Mouse (Mus musculus) brain, embryonic 14.5 days (tissue): Measurements from ENCODE around the gene Plce1. TPM values are rescaled to one million over a fixed set of nuclear protein-coding genes. Genes with fewer than 3 reads are reported as not detected.

Source experiments
- DNase-seq: peaks from one replicate; pipeline ENCODE4 v3.0.0-alpha.2; 2011; ENCODE audit warnings: low read depth
- CTCF ChIP-seq: fragments of 200-500 bp; IDR thresholded peaks from 2 replicates; pipeline ENCODE4 v1.5.1; 2012; ENCODE audit warnings: inconsistent platforms, mild to moderate bottlenecking, moderate library complexity, borderline replicate concordance; ENCODE audit not compliant: insufficient read depth, insufficient read length; ENCODE audit errors: extremely low read depth
- POLR2A ChIP-seq: fragments of 200-500 bp; IDR thresholded peaks from 2 replicates; pipeline ENCODE4 v1.6.1; 2012; ENCODE audit warnings: mild to moderate bottlenecking, inconsistent platforms, borderline replicate concordance; ENCODE audit not compliant: poor library complexity, insufficient read depth, insufficient read length, severe bottlenecking; ENCODE audit errors: extremely low read depth
- polyA plus RNA-seq: library from polyadenylated mRNA; depleted of rRNA; stranded (reverse); fragments of >200 nt; gene quantifications from 2 replicates; pipeline ENCODE4 v1.2.3, GENCODE M21; 2012

Plce1 gene
- polyA plus RNA-seq, 1 experiment = 6.2 TPM

DNA sequence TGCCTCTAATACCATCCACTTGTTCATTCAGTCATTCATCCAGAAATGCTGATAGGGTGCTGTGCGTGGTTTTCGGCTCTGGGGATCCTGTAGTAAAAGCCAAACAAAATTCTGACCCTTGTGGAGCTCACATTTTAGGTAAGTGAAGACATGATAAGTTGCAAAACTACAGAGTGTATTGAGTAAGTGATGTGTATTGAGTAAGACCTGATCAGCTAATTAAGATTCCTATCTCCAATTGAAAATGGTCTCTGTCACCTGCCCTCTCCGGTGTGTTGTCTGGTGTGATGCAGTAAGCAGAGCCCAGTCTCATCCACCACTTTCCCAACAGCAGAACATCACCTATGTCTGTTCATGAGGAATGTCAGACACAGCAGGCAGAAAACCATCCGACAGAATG is 198.6 kb downstream of the Plce1 start:
- no peak for DNase-seq
- TF ChIP-seq POLR2A (no peak), CTCF (no peak)

DNA sequence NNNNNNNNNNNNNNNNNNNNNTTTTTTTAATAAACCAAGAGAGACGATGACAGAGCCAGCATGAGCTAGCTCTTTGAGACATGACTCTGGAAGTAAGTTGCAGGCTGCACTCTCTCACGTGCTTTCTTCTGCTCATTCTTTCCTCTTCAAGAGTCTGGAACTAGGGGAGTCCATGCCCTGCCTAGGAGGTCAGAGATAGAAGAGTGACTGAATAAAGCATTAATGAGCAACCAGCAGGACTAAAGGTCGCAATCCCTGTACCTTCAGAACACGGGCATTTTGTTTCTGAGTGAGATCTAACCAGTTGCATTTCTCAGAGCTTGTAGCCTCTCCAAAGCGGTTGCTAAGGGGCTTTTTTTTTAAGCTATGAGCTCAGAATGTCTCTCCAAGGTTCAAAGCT is 206.4 kb downstream of the Plce1 start:
- TF ChIP-seq CTCF = no peak
- no peak for TF ChIP-seq POLR2A
- no peak for DNase-seq

DNA sequence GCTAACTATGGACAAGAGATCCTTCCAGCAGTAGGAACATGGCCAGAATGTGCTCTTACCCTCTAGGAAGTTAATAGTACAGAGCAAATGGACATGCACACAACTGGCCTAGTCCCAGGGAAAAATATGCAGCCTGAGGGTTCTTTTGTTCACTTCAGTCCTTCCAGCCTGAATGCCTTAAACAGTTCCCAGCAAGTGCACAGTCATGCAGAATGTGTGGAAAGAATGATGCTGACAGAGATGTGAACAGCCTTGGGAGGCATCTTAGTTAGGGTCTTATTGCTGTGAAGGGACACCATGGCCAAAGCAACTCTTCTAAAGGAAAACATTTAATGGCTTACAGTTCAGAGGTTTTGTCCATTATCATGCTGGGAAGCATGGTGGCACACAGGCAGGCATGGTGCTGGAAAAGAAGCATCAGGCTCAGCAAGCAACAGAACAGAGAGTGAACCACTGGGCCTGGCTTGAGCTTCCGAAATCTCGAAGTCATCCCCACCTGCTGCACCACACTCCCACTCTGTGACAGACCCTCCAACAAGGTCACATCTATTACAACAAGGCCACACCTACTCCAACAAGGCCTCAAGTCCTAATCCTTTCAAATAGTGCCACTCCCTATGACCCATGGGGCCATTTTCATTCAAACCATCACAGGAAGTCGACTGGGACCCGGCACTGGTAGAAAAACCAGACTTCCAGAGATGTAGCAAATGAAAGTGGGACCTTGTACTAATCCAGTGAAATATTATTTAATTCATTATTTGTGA is 208.0 kb downstream of the Plce1 start:
- TF ChIP-seq CTCF (no peak), POLR2A (no peak)
- DNase-seq = peak; percentile 7

DNA sequence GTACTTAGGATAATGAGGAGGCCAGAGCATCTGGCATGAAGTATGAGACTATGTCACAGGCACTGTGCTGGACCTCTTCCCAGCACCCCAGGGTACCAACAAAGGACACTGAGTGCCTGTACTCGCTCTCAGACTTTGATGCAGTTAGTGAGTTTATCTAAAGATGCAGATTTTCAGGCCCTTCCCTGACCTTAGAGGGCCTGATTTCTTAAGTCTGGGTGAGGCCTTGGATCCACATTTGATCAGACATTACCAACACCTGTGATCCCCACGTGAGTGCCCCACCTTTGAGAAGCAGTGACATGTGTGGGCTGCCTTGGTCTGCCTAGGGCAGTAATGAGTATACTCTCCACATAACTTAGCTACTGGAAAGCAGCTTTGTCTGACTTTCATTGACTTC is 209.4 kb downstream of the Plce1 start:
- no peak for TF ChIP-seq CTCF
- DNase-seq = no peak

DNA sequence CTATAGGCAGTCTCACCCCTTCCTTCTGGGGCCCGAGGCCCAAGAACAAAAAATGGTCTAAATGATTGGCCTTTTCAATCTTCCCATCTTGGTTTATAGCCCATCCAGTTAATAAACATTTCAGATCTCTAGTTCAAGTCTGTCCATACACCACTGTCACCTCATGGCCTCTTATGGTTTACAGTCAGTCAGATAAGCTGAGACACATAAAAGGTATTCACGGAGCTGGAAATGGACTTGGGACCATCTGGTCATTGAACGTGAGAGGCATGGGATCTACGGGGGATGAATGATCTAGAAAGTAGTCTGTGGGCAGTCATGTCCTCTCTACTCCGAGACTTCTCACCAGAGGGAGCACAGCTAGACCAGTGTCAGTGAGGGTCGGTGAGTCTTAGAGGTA is 210.6 kb downstream of the Plce1 start:
- DNase-seq = no peak
- TF ChIP-seq CTCF = no peak

DNA sequence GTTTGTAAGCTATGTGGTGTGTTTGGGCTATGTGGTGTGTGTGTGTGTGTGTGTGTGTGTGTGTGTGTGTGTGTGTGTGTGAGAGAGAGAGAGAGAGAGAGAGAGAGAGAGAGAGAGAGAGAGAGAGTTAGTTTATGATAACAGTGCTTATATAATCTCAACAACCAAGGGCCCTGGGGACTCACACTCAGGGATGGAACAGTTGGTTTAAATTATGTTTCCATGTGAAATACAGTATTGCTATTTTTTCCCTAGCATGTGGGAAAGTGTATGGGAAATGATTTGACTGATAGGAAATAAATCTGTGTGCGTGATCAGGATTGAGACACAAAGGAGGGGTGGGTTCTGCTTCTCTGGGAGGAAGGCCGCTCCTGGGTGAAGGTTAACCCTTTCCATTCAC is 212.4 kb downstream of the Plce1 start:
- no peak for DNase-seq
- TF ChIP-seq POLR2A (no peak), CTCF (no peak)

DNA sequence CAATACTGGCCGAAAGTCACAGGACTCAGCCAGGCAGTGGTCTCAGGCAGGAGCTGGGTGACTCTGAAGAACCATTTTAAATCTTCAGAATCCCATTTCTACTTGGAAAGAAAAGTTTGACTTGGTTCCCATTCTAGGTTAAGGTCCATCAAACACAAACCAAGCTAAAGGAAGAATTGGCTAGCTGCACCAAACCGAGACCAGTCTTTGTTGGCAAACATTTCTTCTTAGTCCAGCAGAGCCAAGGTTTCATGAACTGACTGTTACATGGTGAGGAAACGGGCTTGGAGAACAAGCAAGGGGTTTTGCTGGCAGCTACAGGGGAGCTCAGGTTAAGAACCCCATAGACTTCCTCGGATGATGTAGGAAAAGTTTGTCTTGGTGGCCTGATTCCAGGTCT is 212.9 kb downstream of the Plce1 start:
- no peak for DNase-seq
- TF ChIP-seq CTCF (no peak), POLR2A (no peak)

DNA sequence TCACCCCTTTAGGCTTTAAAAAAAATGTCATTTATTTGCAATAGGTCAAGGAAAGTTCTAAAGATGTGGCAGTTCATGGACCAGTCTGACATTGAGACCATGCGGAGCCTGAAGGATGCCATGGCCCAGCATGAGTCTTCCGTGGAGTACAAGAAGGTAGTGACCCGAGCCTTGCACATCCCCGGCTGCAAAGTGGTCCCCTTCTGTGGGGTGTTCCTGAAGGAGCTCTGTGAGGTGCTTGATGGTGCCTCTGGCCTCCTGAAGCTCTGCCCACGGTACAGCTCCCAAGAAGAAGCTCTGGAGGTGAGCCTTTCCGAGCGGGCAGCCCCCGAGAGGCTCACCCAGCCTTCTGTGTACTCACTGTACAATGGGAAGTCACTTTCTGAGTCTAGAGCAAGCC is 220.9 kb downstream of the Plce1 start:
- no peak for DNase-seq
- TF ChIP-seq POLR2A (no peak), CTCF (no peak)

DNA sequence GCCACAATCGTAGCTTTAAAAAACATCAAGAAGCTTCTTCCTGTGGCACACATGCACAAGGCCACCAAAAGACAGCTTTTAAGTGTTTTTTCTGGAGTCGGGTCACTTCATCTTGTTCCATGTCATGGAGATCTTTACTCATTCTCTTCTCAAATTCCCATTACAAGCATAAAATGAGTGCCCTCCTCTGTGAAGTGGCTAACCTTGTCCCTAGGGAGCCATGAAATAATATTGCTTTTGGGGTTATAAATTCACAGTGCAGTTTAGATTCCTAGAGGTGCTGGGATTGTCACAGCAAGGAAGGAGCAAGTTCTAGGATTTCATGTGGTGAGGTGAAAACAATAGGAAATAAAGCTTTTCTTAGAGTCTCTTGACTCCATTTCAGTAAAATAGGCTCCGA is 223.8 kb downstream of the Plce1 start:
- TF ChIP-seq CTCF = no peak
- TF ChIP-seq POLR2A = no peak
- no peak for DNase-seq

DNA sequence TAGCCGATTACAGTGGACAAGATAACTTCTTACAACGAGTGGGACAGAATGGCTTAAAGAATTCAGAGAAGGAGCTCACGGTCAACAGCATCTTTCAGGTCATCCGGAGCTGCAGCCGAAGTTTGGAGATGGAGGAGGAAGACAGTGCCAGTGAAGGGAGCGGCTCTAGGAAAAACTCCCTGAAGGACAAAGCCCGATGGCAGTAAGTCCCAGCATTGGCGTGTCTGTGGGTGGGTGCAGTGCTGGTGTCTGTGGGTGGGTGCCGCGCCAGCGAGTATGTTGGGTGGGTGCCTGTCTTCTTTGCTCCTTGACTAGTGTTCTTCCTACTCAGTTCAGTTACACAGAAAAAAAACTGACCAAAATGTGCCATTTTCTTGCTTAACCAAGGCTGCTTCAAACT is 224.3 kb downstream of the Plce1 start:
- TF ChIP-seq CTCF (no peak), POLR2A (no peak)
- DNase-seq = no peak

DNA sequence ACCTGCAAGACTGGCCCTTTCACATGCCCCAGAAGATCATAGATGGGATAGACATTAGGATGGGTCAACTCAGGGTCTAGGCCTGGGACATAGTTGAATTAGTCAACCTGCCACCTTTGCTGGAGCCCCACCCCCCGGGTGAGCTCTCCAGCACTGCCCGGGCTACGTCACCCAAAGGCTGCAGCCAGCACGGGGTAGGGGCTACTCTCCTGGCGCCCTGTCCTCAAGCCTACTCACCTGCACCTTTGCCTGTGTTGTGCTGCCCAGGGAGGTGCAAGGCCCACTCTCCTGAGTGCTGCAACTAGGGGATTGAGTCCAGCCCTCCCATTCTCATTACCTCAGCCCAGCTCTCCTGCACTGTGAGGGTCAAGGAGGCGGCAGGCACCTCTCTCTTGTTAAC is 225.5 kb downstream of the Plce1 start:
- no peak for DNase-seq
- TF ChIP-seq CTCF (no peak), POLR2A (no peak)

DNA sequence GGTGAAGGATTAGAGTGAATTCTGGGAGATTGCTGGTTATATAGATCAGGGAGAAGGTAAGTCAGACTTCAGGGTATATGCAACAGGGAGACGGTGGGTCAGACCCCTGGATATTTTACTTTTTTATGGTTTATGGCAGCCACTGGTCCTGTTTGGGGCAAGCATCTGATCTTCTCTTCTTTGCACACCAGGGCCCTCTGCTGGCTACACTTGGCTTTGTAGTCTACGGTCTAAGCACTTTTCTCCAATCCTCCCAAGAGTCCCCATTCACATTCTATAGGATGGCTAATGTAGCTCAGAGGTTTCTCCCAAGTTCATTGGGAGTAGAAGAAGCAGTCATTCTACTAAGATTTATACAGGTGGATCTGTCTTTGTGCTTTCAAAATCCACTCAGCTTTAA is 228.5 kb downstream of the Plce1 start:
- no peak for DNase-seq
- TF ChIP-seq CTCF (peak; percentile 33; the same call in 1 of the 2 replicates), POLR2A (no peak)

DNA sequence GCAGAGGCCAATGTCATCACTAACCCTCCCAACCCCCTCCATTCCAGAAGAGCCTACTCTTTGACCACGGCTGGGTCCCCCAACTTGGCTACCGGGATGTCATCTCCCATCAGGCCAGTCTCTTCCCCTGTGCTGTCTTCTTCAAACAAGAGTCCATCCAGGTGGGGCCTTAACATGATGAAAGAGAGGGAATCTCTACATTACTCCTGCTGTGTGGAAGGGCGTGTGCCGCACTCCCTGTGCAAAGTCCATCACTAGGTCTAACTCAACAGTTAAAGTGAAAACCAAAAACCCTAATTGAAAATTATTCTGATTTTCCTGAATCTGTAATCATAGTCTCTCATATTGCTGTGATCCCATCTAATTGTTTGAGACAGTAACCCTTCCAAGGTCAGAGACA is 240.9 kb downstream of the Plce1 start:
- TF ChIP-seq POLR2A = no peak
- TF ChIP-seq CTCF = no peak
- DNase-seq = no peak

DNA sequence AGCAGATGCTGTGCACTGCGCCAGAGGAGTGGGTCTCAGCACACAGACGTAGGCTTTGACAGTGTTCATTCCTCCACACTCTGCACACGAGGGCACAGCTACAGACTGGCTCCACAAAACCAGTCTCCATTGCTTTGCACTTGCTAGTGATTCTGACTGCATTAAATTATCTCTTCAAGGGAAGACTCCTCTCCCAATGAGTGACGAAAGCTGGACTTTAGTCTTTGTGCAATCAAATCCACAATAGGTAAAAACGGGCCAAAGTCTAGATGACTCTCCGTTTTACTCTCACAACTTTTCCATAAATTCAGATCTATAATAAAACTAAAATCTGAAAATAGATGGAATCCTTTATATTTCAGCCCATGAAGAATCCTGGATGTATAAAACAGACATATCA is 242.1 kb downstream of the Plce1 start:
- TF ChIP-seq CTCF = no peak
- no peak for TF ChIP-seq POLR2A
- no peak for DNase-seq

DNA sequence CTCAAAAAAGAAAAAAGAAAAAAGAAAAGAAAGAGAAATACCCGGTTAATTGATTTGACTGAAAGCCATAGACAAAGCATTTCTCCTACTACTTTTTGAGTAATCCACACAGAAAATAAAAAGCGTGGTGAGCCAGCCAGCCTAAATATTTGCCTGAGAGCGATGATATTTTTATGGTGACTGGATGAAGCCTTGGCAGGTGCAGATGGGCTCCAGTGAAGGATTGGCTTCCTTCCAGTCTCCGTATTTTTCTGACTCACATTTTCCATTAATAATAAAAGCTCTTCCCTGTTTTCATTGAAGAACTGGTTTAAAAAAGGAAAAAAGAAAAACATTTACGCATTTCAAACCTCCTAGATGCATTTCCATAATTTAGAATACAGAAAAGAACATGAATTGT is 243.1 kb downstream of the Plce1 start:
- no peak for TF ChIP-seq POLR2A
- TF ChIP-seq CTCF = no peak
- peak; percentile 70 for DNase-seq

DNA sequence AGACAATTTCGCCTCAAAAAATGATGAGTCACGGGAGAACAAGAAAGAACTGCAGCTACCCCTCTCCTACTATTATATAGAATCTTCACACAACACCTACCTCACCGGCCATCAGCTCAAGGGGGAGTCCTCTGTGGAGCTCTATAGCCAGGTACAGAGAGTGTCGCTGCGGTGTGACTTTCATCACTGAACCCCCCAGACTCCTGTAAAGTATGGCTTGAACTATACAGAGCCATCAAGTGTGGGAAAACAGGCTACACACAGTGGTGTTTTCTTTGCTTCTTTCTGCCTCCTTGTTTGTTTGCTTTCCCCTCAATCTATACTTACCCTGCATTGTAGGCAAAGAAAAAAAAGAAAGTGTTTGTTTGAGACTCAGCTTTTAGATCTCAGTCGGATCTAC is 247.9 kb downstream of the Plce1 start:
- no peak for DNase-seq
- no peak for TF ChIP-seq POLR2A
- TF ChIP-seq CTCF = no peak

DNA sequence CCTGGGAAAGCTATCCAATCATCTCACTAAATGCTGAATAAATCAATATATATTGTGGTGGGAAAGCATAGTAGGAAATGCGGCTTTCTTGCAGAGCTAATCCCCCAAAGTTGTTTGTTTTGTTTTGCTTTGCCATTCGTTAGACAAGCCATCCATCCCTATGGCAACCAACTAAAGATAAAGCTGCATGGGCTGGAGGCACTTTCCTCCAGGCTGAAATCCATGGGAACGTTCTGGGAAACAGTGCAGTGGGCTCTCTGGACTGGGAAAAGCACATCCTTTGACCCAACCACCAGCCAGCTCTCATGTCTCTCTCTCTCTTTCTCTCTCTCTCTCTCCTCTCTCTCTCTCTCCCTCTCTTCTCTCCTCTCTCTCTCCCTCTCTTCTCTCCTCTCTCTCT is 248.4 kb downstream of the Plce1 start:
- peak; percentile 80 for DNase-seq
- no peak for TF ChIP-seq POLR2A
- no peak for TF ChIP-seq CTCF
